Mouse (Mus musculus): Measurements from ENCODE around the gene Prlr. TPM values are rescaled to one million over a fixed set of nuclear protein-coding genes. Genes with fewer than 3 reads are reported as not detected.

The Prlr gene
- total RNA-seq, 2 experiments from 2014 or later: 1.4 to 2.0 TPM

GRCm38 (mm10) chr15:10228636-10229035 is 51.6 kb downstream of the Prlr start:
- intact Hi-C loops (cut with DNase I): no loop called here
- no peak for DNase-seq

DNA sequence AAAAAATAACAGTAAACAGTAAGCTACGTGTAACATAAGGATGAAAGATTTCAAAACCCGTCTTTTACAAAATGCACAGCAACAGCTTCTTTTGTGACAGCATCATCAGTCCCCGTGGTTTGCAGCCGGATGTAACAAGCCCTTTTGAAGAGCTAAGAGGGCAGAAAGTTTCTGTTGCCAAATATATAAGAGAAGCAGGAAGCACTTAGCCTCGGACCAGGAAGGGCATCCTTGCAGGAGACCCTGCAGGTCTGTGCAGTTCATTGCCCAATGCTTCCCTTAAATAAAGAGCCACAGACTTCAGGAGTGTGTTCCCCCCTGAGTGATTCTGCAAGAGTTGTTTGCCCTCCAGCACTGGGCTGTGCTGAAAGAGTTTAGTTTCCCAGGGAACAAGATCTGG is 58.9 kb downstream of the Prlr start:
- intact Hi-C loops (cut with DNase I): no loop called here
- no peak for DNase-seq

DNA sequence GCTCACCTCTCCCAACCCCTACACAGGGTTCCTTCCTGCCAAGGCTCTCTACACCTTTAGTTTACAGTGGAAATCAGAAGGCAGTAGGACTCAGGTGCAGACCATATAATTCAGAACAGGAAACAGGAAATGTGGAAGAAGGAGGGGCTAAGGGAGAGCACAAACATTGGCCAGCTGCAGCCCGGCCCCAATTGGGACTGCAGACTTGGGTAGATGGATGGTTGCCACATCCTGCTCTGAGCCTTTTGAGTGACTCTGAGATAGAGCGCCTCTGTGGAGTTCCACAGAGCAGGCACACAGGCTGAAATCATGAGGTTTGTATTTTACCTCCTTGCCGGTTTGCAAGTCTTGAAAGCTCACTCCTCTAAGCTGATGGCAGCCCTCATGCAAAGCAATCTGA is 59.8 kb downstream of the Prlr start:
- DNase-seq: no peak
- intact Hi-C loops (cut with DNase I): no loop called here

DNA sequence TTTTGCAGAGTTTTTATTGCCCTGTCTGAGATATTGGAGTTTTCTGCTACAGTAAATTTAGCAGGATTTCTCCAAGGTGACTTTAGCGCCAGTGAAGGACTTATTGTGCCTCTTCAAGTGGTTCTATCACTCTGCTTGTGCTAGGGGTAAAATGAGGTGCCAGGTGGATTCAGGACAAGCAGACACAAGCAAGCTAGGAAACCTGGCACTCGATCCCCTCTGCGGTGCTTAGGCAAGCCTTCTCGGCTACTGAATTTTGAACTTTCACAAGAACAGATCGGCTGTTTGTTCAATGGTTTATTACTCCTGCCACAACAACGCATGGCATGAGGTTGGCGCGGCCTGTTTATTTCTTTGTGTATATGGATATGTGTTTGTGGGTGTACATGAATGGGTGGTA is 61.4 kb downstream of the Prlr start:
- intact Hi-C loops (cut with DNase I): no loop called here
- no peak for DNase-seq

DNA sequence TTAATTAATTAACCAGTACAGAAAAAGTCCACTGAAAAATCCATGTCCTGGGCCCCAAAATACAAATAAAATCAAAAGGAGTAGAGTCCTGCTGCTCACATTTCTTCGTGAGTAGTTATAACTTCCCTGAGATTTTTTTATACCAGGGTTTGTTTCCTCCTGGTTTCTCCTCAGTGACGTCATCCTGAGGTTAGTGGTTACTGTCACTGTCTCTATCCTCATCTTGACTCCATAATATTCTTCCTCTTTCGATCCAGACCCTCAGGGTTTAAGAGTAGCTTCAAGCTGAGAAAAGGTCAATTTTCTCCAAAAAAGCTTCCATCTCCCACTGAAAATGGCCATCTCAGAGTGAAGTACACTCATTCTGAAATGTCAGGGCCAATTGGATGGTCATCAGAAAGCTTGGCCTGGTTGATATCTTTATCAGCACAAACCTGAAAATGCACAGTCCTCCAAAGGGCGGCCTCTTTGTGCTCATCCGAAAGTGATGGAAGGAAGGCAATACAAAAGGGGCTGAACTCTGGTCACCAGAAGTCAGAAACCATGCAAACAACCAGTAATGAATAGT is 63.3 kb downstream of the Prlr start:
- intact Hi-C loops (cut with DNase I): no loop called here

DNA sequence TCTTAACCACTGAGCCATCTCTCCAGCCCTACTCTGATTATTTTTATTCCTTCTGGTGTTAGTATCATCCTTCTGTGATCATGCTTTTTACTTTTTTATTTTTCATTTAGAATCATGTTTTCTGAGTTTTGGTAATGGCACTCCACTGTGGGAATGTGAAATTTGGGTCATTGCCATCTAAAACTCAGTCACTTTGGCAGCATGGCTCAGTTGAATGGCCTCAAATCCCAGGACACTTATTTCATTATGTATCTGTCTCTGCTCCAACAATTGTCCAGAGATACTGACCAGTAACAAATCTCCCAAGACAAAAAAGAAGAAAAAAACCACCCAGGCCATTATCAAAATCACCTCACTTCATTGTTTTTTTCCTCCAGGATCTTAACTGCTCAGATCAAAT is 65.2 kb downstream of the Prlr start:
- intact Hi-C loops (cut with DNase I): no loop called here
- DNase-seq: no peak

More for the DNA sequence above, 63.3 kb downstream of the Prlr start:
- no peak for DNase-seq

DNA sequence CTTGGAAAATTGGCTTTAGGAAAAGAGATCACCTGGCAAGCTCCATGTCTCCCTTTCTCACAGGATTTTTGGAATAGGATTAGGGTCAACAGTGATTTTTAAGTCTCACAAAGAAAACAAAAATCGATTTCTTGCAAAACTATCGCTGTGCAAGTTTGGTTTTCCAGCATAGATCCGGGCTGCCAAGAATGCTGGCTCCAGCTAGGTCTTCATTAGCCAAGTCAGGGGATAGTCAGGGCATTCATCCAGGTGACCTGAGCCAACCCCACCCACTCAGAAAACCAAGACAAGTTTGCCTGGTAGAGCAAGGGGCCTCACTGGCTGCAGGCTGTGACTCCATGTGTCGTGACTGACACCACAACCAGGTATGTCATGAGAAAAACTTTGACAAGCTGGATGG is 72.2 kb downstream of the Prlr start:
- DNase-seq: peak; percentile 33 to 41
- intact Hi-C loops (cut with DNase I): no loop called here

GRCm38 (mm10) chr15:10250784-10251183 is 73.7 kb downstream of the Prlr start:
- no peak for DNase-seq
- intact Hi-C loops (cut with DNase I): no loop called here

DNA sequence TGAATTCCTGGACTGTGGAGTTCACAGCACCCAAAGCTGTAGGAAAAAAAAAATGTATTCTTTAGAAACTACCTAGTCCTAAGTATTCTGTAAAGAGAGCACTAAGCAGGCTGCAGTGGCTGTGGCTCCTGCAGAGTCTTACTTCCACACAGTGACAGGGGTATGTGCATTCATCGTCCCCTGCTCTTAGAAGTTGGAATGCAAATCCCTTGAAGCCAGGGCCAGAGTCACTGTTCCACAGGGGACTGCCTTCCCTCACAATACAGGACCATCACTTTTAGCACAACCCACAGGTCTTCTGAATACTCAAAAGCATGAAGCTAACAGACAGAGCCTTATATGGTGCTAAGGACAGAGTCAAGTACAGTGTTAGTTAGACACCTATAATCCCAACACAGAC is 75.5 kb downstream of the Prlr start:
- intact Hi-C loops (cut with DNase I): no loop called here
- DNase-seq: no peak

GRCm38 (mm10) chr15:10262219-10262618 is 85.2 kb downstream of the Prlr start:
- intact Hi-C loops (cut with DNase I): no loop called here
- DNase-seq: no peak

- no peak for DNase-seq
- intact Hi-C loops (cut with DNase I): no loop called here
Measured at GRCm38 (mm10) chr15:10262641-10263040, 85.6 kb downstream of the Prlr start.

GRCm38 (mm10) chr15:10263420-10263819 is 86.4 kb downstream of the Prlr start:
- DNase-seq: no peak
- intact Hi-C loops (cut with DNase I): no loop called here

- intact Hi-C loops (cut with DNase I): no loop called here
- DNase-seq: no peak
Measured at GRCm38 (mm10) chr15:10264885-10265284, 87.8 kb downstream of the Prlr start.

DNA sequence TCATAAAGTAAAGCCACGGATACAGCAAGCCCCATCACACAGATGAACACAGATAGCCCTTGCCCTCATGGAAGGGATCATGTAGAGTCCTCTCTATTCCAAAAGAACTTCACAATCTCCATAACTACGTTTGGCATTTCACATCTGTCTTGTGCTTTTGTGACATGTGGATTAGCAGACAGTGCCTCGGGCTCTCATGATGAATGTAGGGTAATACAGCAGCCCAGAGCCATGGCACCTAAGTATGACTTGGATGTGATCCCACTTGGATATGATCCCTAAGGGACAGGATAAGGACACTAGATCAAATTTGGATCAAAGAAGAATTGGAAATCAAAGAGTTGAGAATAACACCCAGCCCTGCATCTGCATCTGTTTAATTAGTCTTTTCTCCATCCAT is 90.2 kb downstream of the Prlr start:
- intact Hi-C loops (cut with DNase I): no loop called here
- DNase-seq: no peak

GRCm38 (mm10) chr15:10276386-10276785 is 99.3 kb downstream of the Prlr start:
- intact Hi-C loops (cut with DNase I): no loop called here
- DNase-seq: no peak

DNA sequence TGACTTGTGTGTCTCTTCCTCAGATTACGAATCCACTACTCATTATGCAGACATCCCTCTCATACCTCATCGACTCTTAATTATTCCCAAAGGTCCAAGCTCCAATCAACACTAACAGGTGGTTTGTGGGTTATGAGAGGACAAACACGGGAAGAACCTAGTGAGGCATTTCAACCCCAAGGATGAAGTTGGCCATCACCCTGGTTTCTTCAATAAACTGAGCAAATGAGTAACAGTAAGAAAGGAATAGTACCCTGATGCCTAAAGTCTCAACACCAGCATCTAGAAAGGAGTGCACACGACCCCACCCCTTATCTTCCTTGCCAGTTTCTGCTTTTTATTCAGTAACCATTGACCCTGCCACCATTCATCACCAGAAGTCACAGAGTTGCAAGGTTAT is 100.4 kb downstream of the Prlr start:
- no peak for DNase-seq
- intact Hi-C loops (cut with DNase I): no loop called here

GRCm38 (mm10) chr15:10281546-10281945 is 104.5 kb downstream of the Prlr start:
- intact Hi-C loops (cut with DNase I): no loop called here
- DNase-seq: no peak

GRCm38 (mm10) chr15:10283661-10284060 is 106.6 kb downstream of the Prlr start:
- no peak for DNase-seq
- intact Hi-C loops (cut with DNase I): no loop called here

DNA sequence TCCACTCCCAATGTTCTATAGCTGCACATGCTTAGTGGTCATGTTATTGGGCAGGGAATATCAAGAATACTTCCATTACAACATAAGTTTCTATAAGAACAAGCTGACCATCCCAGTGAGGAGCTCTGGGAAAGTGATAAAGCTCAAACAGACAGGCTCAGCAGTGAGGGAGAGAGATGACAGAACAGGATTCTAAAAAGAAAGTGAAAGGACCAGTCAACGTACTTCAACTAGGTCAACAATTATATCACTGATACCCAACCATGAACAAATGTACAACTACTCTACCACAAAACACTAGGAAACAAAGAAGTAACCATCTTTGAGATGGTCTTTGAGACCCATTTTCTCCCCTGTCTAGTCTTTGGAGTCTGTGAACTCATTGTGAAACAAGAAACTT is 119.5 kb downstream of the Prlr start:
- DNase-seq: no peak
- intact Hi-C loops (cut with DNase I): no loop called here

DNA sequence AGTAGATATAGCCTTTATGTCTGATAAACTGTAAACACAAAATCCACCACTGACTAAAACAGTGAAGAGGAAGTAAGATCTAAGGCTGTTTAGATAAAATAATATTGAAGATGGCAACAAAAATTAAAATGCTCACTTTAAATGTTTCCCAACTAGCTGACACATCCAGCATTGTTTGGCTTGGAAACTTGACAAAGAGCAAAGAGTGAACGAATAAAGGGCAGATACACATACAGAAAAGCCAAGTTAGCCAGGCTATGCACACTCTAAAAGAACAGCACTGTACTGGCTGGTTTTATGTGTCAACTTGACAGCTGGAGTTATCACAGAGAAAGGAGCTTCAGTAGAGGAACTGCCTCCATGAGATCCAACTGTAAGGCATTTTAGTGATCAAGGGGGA is 121.0 kb downstream of the Prlr start:
- intact Hi-C loops (cut with DNase I): no loop called here
- no peak for DNase-seq

DNA sequence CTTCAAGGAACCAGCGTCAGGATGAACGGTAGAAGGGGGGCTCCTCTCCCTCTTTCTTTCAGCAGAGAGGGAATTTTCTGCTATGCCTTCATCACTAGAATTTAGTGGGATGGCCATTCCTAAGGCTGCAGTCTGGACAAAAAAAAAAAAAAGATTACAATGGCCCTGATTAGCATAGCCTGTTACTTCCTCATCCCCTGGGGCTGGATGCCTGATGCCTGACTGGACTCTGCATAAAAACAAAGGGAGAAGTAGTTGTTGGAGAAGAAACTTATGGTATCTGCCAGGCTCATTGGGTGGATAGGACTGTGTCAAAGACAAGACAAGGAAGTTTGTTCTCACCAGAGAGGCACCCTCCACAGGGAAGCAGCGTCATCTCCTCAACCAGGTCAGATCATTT is 122.4 kb downstream of the Prlr start:
- intact Hi-C loops (cut with DNase I): no loop called here
- no peak for DNase-seq

DNA sequence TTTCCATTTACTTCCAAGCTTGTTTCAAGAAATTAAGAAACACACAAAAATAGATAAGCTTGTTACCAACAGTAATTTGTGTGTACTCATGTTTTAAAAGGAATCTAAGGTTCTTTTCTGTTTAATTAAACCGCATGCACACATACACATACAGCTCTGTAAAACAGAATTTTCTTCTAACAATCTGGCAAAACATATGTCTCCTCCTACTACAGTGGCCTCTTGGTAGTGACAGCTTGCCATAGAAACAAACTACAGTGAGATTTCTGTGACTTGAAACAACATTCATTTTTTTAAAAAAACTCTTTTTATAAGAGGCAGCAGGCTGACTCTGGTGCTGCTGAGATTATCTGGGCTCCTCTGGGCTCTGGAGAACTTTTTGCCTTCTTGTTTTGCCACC is 129.4 kb downstream of the Prlr start:
- no peak for DNase-seq
- intact Hi-C loops (cut with DNase I): no loop called here

DNA sequence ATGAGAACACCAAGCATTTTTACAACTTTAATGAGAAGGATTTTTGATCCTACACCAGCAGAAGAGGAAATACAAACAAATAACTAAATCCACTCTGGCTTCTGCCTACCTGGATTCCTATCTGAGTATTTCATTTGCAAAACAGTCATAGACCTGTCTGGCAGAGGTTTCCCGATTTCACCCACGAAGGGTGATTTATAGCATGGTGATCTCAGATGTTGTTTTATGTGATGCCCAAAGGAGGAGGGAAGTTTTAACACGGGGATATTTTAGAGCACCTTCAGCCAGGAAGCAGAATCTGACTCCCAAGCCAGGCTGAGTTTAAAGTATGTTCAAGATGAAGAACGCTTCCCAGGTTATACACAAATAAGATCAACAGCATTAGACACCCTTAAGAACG is 134.8 kb downstream of the Prlr start:
- no peak for DNase-seq
- intact Hi-C loops (cut with DNase I): no loop called here

Measured in heart, postnatal 10 days (tissue).